Mouse (Mus musculus) spleen, adult 2 months (tissue): ENCODE results near the gene Rap1a.

ENCODE experiments used
- CTCF ChIP-seq: fragments of 200-500 bp; IDR thresholded peaks from 2 replicates; pipeline ENCODE4 v1.5.1; 2011; ENCODE audit warnings: mild to moderate bottlenecking, inconsistent platforms; ENCODE audit not compliant: insufficient read depth, insufficient read length, insufficient replicate concordance; ENCODE audit errors: extremely low read depth
- POLR2A ChIP-seq: fragments of 200-500 bp; IDR thresholded peaks from 2 replicates; pipeline ENCODE4 v1.6.1; 2011; ENCODE audit warnings: low read depth, low read length, inconsistent platforms

- TF ChIP-seq POLR2A (no peak), CTCF (no peak)
These were observed 41.1 kb downstream of the Rap1a start for GRCm38 (mm10) chr3:105760063-105760462.
